In genomic region chr8:10805405-10806151, GRCm38 (mm10) we compare ENCODE assay signal across 10 mouse cellular contexts.
DNase-seq lines count a peak whose midpoint lies in the region; ATAC-seq and TF ChIP-seq lines count a peak whose summit lies in the region.
"Had no signal": no experiment of that assay in that cellular context is flagged by ENCODE, and none has a peak within 500 bp of the region (broad histone marks: within the 10 kb centered on the region; RNA-seq: fewer than 3 reads in every experiment).

No protein-coding gene starts in this region.

- in situ Hi-C loops in ES-E14 (cut with MboI; ENCODE audit: low sequenced_read_pairs in 2 of 2, unreplicated experiment in 2 of 2), result no loop called here

- peak; percentile 4 for DNase-seq in ES-E14 (ENCODE audit: low read depth, low spot score)
- peak; percentile 23 for DNase-seq in embryo, embryonic 11.5 days (ENCODE audit: low read depth, low spot score)
- DNase-seq in thymus, postnatal 10 days (ENCODE audit: low spot score in 2 of 2), result no peak
- DNase-seq in adrenal gland, adult 18-20 months (ENCODE audit: low spot score in 2 of 2), result no peak
- DNase-seq in B cell, adult 2 months, result no peak

- H3K9me3 ChIP-seq in ES-E14 (ENCODE audit: control insufficient read depth, insufficient read depth, low read depth, low read length), result no peaks in the 10 kb centered on the region
- H3K9me3 ChIP-seq in hindbrain, embryonic 16.5 days (ENCODE audit: control insufficient read depth, low read length), result no peaks in the 10 kb centered on the region
- no peaks in the 10 kb centered on the region for H3K9me3 ChIP-seq in limb, embryonic 15.5 days

- peak; percentile 37; the same call in 1 of the 2 replicates for ATAC-seq in hindbrain, embryonic 16.5 days
- no peak for ATAC-seq in limb, embryonic 15.5 days (ENCODE audit: insufficient number of reproducible peaks, low FRiP score, low TSS enrichment, low read depth)
- no peak for ATAC-seq in frontal cortex, adult (ENCODE audit: low TSS enrichment)
- ATAC-seq: Patski had no signal

- no peak overlapping the region for H3K27ac ChIP-seq in ES-E14 (ENCODE audit: insufficient read depth, low read depth, low read length, poor library complexity, severe bottlenecking)
- H3K27ac ChIP-seq in hindbrain, embryonic 16.5 days (ENCODE audit: low read depth, low read length), result no peak overlapping the region
- H3K27ac ChIP-seq in limb, embryonic 15.5 days, result no peak overlapping the region

- H3K4me1 ChIP-seq in ES-E14 (ENCODE audit: control insufficient read depth in 2 of 2, insufficient read depth in 2 of 2, low read length in 2 of 2, poor library complexity in 1 of 2), result no peaks in the 10 kb centered on the region
- peaks cover 4% of the 10 kb centered on the region for H3K4me1 ChIP-seq in hindbrain, embryonic 16.5 days (ENCODE audit: control insufficient read depth, insufficient read depth, low read depth, low read length)
- peaks cover 3% of the 10 kb centered on the region; the same call in 1 of the 2 replicates for H3K4me1 ChIP-seq in limb, embryonic 15.5 days

- H3K4me3 ChIP-seq in ES-E14 (ENCODE audit: insufficient read depth in 1 of 2, low read depth in 1 of 2, low read length in 2 of 2, poor library complexity in 1 of 2, severe bottlenecking in 1 of 2), result no peak overlapping the region
- H3K4me3 ChIP-seq in hindbrain, embryonic 16.5 days (ENCODE audit: low read length), result no peak overlapping the region
- no peak overlapping the region for H3K4me3 ChIP-seq in limb, embryonic 15.5 days
- H3K4me3 ChIP-seq: erythroblast, embryonic 14.5 days had no signal

- no peaks in the 10 kb centered on the region; the same call in 1 of the 2 replicates for H3K27me3 ChIP-seq in hindbrain, embryonic 16.5 days (replicated peaks; ENCODE audit: control insufficient read depth, insufficient read depth, low read length)
- H3K27me3 ChIP-seq in limb, embryonic 15.5 days, result no peaks in the 10 kb centered on the region
- H3K27me3 ChIP-seq: Patski had no signal

- peak overlapping the region; percentile 42 for H3K4me2 ChIP-seq in hindbrain, embryonic 16.5 days (ENCODE audit: low read length)
- H3K4me2 ChIP-seq in limb, embryonic 15.5 days, result 0 out of 2 replicates have a peak overlapping the region, but pooled peaks have one; percentile 7

- WGBS in hindbrain, embryonic 16.5 days, result 1% methylated on average over 24 of the region's 25 CpGs
- 15% methylated on average over 21 of the region's 25 CpGs for WGBS in limb, embryonic 15.5 days

- no peak overlapping the region for H3K9ac ChIP-seq in ES-E14 (ENCODE audit: insufficient read depth, low read depth, low read length, poor library complexity, severe bottlenecking)
- peak overlapping the region; percentile 23; the same call in 1 of the 2 replicates for H3K9ac ChIP-seq in hindbrain, embryonic 16.5 days (ENCODE audit: low read depth, low read length)
- H3K9ac ChIP-seq in limb, embryonic 15.5 days, result no peak overlapping the region

- H3K36me3 ChIP-seq in ES-E14 (ENCODE audit: control insufficient read depth, insufficient read depth, low read length, poor library complexity, severe bottlenecking), result no peaks in the 10 kb centered on the region
- no peaks in the 10 kb centered on the region for H3K36me3 ChIP-seq in hindbrain, embryonic 16.5 days (ENCODE audit: control insufficient read depth, insufficient read depth, low read length)
- H3K36me3 ChIP-seq in limb, embryonic 15.5 days, result no peaks in the 10 kb centered on the region

TF ChIP-seq in ES-E14, 5 proteins besides CTCF, POLR2A, EP300 and RAD21:
- no peak for TF ChIP-seq MAFK (IDR thresholded peaks at IDR 0.05; ENCODE audit: insufficient read depth, low read depth, low read length)
- TF ChIP-seq HCFC1 (IDR thresholded peaks at IDR 0.05; ENCODE audit: borderline replicate concordance, insufficient read depth, low read length), result no peak
- no peak for TF ChIP-seq ZNF384 (IDR thresholded peaks at IDR 0.05; ENCODE audit: low read depth, low read length)
- no peak for TF ChIP-seq CHD2 (IDR thresholded peaks at IDR 0.05; ENCODE audit: low read depth, low read length)
- no peak for TF ChIP-seq ZC3H11A (IDR thresholded peaks at IDR 0.05; ENCODE audit: borderline replicate concordance, low read depth, low read length)

Comparison
In these comparisons a context has a peak if more than half of its experiments do, and no peak if none do; other contexts are left out.
1. DNase-seq: peak in ES-E14 (single experiment) and embryo, embryonic 11.5 days (single experiment); none in thymus, postnatal 10 days (0 of 2), adrenal gland, adult 18-20 months (0 of 2) and B cell, adult 2 months (0 of 2).